Mouse (Mus musculus) ES-Bruce4 (cell line): ENCODE measurements at regions not wholly inside any gene's neighbourhood (a gene's known extent, or its start where the extent isn't known, plus 50 kb on each side); places are given as distances from the start of the nearest gene placed in this dataset.

Source experiments
- CTCF ChIP-seq: IDR thresholded peaks from one replicate; pipeline ENCODE4 v1.8.1; 2011; ENCODE audit warnings: low read depth, low read length
- POLR2A ChIP-seq: IDR thresholded peaks from one replicate; pipeline ENCODE4 v1.8.1; 2011; ENCODE audit warnings: low read length; ENCODE audit not compliant: insufficient read depth

DNA sequence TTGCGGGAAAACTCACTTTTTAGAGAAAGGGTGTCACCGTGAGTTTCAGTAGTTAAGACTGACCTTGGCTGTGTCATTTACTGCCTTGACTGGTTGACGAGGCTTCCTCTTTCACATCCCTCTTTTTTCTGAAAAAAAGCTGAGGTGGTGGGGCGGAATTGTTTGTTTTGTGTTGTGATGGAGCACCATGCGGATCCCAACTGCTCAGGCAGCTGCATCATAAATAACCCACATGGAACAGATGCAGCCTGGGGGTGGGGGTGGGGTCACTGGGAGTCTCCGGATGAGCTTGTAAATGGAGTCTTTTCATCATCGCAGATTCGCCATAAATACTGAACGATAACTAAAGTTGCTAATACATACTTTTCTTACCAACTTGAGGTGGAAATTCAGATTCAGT lies 67.3 kb downstream of the Dact1 start:
- TF ChIP-seq CTCF: no peak
- no peak for TF ChIP-seq POLR2A
